14 mouse cellular contexts compared by ENCODE assay signal in genomic region chr1:75372450-75372849, GRCm38 (mm10).
"Had no signal": no experiment of that assay in that cellular context is flagged by ENCODE, and none has a peak within 500 bp of the region (broad histone marks: within the 10 kb centered on the region; RNA-seq: fewer than 3 reads in every experiment).

No protein-coding gene starts in this region.

- H3K36me3 ChIP-seq: kidney, embryonic 15.5 days; limb, embryonic 15.5 days; liver, embryonic 12.5 days; midbrain, embryonic 12.5 days; stomach, embryonic 15.5 days had no signal

- H3K4me2 ChIP-seq: kidney, embryonic 15.5 days; limb, embryonic 15.5 days; liver, embryonic 12.5 days; lung, embryonic 14.5 days; midbrain, embryonic 12.5 days; stomach, embryonic 15.5 days had no signal

- ATAC-seq: liver, embryonic 12.5 days had no signal

- H3K27ac ChIP-seq: kidney, embryonic 15.5 days; left cerebral cortex, adult 2 months; limb, embryonic 15.5 days; liver, embryonic 12.5 days; stomach, embryonic 15.5 days had no signal

- H3K4me3 ChIP-seq: kidney, embryonic 15.5 days; left cerebral cortex, adult 2 months; limb, embryonic 15.5 days; liver, embryonic 12.5 days; midbrain, embryonic 12.5 days; stomach, embryonic 15.5 days had no signal

- H3K9me3 ChIP-seq: kidney, embryonic 15.5 days; limb, embryonic 15.5 days; liver, embryonic 12.5 days; midbrain, embryonic 12.5 days; stomach, embryonic 15.5 days had no signal

- H3K9ac ChIP-seq: kidney, embryonic 15.5 days; limb, embryonic 15.5 days; liver, embryonic 12.5 days; lung, embryonic 14.5 days; midbrain, embryonic 12.5 days; stomach, embryonic 15.5 days had no signal

- DNase-seq: kidney, adult 2 months; kidney, postnatal 14 days; lung, embryonic 14.5 days; lung, postnatal 10 days; lung, postnatal 4 days; right cerebral cortex, postnatal 14 days; thymus, adult 2 months; thymus, postnatal 36 days had no signal
